Mouse (Mus musculus) mesoderm, embryonic 11.5 days (tissue): Measurements from ENCODE around the gene Sptbn1.
A peak's percentile ranks its signal among the peaks of the same experiment; 100 is the strongest.

Experiments
- DNase-seq: peaks from one replicate; pipeline ENCODE4 v3.0.0-alpha.2; 2012; ENCODE audit warnings: low read depth, low spot score

Sptbn1 gene

GRCm38 (mm10) chr11:30211663-30212416, 56.1 kb downstream of the Sptbn1 start:
- no peak for DNase-seq

DNA sequence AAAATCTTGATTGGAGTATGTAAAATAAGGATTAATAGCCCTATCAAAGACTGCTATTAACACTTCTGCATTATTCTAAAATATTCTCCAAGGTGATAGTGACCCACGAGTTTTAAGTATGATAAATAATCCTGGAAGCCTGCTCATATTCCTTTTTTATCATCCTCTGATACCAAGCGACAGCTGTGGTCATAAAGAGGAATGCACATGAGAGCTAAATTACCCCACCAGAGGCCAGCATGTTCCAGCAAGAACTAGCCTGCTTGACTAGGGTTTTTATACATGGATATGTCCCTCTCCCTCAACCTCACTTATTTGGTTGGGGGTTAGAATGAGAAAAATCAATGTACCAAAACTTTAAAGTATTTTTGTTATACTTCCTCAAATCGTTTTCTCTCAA, 56.8 kb downstream of the Sptbn1 start:
- no peak for DNase-seq

DNA sequence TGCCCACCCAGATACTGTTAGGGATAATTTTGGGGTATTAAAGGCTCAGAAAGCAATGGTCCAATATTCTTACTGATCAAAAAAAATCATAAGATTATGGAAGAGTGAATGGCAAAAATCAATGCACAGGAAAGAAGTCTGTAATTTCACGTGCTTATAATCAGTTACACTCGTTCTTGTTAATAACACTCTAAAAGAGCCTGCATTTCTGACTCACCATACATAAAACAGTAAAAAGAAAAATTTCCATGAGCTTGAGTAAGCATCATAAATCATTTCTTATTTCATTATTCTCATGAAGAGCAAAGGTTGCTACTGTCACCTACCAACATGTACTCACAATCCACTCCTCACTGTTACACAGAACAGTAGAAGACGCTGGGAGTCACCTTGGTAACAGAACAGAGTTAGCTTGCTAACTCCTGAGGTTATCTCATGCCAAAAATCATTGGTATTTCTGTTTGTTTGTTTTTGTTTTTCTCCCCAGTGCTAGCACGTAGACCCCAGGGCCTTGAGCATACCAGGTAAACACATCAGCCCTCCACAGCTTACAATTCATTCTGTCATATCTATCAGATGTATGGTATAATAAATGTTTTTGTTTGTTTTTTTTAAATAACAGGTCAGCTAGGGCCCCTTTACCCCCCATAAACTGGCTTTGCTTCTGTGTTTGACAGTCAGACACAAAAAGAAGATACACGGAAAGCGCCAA, 57.7 kb downstream of the Sptbn1 start:
- no peak for DNase-seq

GRCm38 (mm10) chr11:30209495-30209894, 58.5 kb downstream of the Sptbn1 start:
- DNase-seq: no peak

DNA sequence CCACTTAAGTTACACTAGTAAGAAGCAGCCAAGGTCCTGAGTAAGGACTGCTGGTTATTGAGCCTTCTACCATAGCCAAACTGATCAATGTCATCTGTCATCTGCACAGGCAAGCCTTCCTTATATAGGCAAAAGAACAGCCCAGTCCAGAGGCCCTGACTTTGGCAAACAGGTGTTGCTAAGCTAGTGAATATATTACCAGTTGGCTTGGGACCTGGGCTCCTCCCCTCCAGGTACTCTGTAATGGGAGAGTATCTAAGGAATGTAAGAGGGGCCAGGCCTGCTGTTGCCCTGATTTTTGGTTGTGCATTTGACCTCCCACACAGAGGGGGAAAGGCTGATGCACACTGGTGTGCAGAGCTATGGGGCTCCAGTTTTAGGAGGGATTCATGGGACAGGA, 63.6 kb downstream of the Sptbn1 start:
- no peak for DNase-seq

DNA sequence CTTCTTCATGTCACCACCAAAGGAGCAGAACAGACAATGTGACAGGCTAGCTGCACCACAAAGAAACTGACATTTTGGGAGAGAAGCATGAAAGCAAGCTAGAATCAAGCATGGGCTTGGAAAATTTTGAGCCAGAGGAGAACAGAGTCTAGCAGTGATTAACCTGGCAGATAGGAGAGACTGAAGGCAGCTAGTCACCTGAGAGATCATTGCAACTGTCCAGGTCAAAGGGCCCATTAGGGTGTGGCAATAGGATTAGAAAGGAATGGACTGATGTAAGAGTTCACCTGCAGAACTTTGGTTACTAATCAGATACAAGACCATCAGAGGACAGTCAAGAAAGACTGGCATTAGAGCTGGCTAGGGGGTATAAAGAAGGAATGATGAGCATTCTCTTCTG, 67.6 kb downstream of the Sptbn1 start:
- no peak for DNase-seq

- peak; percentile 88 for DNase-seq
Measured at GRCm38 (mm10) chr11:30198091-30198675, 69.8 kb downstream of the Sptbn1 start.

DNA sequence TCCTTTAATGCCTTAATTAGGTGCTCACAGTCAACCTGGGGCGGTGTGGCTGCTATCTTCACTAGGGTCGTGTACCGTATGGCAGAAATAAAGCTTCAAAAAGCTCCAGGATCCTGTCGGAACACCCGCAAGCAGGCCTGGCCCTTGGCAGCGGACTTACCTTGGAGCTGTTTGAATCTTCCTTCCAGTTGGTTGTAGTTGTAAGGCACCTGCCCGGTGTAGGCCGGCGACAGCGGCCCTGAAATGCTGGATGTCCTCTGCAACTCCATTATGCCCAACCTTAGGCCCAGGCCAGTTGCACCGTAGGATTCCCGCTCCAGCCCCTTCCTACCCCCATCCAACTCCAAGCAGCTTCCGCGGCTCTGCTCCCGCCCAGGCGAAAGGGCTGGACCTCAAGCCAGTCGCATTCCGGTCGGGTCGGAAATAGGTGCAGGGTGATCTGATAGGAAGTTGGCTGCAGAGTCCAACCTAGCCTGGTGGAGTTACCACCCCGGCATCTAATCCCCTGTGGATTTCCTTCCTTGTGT, 70.3 kb downstream of the Sptbn1 start:
- DNase-seq: peak; percentile 61

DNA sequence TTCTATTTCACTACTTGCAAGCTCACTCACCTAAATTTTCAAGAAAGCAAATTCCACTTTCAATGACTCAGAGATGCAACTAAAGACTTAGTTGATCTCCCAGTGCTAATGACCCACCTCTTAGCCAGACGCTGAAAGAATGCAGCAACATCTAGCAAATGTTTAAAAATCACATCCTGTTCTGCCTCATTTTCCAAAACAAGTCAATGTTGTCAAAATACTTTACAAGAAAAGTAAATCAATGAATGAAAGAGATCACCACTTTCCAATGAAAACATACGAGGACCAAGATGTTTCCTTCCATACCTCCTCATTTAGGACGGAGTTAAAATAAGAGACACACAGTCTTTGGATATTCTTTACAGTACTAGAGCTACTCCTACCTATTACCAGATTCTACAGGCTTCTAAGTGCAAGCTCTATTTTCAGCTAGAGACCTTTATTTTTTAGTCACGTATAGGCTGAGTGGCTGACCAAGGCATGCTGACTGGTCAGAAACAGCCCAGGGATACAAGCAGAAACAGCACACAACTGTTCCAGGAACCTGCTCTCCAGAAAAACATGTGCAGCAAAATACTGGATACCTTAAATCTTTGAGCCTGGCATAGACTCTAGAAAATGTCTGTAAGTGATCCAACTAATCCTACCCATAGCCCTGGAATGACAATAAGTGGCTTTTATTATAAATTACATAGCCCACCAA, 71.5 kb downstream of the Sptbn1 start:
- DNase-seq: no peak

GRCm38 (mm10) chr11:30195756-30196155, 72.2 kb downstream of the Sptbn1 start:
- DNase-seq: no peak

GRCm38 (mm10) chr11:30194800-30195199, 73.2 kb downstream of the Sptbn1 start:
- DNase-seq: no peak

- no peak for DNase-seq
Measured at GRCm38 (mm10) chr11:30190959-30191358, 77.0 kb downstream of the Sptbn1 start.

GRCm38 (mm10) chr11:30190119-30190518, 77.9 kb downstream of the Sptbn1 start:
- DNase-seq: no peak

GRCm38 (mm10) chr11:30186902-30187470, 81.0 kb downstream of the Sptbn1 start:
- DNase-seq: no peak

DNA sequence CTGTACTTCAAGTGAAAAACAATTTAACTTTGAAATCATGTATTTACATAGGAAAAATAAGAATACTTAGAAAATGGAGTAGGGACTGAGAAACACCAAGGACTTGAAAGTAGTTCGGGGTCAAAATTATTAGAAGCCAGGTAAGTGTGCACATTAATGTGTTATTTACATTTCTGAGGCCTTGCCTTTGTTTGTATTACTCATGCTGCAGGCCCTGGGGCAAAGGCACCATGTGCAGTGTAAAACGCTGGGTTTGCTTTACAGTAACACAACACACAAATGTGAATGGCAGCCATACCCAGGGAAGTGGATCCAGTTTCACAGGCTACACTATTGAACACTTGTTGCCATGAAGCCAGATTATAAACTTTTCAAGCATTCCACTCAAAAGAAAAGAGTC, 83.4 kb downstream of the Sptbn1 start:
- DNase-seq: no peak

DNA sequence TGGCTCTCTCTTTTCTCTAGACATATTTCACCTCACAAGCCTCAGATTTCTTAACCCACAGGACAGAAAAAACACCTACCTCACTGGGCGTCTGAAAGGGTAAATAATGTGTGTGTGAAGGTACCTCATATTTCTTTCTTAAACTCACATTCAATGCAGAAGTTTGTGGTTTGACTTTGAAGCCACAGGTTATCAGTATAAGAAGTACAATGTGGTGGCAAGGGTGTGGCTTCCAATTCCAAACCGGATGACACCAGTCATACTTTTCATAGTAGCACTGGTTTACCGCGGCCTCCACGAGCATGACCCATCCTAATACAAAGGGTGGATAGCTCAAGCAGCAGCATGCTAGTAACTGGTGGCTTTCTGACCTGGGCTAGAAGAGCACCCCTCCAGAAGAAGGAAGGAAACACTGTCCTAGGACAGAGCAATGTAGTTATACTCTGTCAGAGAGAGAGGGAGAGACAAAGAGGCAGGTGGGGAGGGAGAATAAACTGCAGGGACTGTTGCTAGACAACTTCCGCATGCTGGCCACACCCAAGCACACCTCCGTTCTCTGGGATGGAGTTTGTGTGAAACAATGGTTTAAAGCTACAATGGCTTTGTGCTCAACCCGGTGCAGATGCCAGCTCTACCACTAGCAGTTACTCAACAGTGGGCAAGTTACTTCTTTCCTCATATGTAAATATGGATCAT, 85.1 kb downstream of the Sptbn1 start:
- no peak for DNase-seq

- no peak for DNase-seq
Measured at GRCm38 (mm10) chr11:30178193-30178592, 89.8 kb downstream of the Sptbn1 start.

DNA sequence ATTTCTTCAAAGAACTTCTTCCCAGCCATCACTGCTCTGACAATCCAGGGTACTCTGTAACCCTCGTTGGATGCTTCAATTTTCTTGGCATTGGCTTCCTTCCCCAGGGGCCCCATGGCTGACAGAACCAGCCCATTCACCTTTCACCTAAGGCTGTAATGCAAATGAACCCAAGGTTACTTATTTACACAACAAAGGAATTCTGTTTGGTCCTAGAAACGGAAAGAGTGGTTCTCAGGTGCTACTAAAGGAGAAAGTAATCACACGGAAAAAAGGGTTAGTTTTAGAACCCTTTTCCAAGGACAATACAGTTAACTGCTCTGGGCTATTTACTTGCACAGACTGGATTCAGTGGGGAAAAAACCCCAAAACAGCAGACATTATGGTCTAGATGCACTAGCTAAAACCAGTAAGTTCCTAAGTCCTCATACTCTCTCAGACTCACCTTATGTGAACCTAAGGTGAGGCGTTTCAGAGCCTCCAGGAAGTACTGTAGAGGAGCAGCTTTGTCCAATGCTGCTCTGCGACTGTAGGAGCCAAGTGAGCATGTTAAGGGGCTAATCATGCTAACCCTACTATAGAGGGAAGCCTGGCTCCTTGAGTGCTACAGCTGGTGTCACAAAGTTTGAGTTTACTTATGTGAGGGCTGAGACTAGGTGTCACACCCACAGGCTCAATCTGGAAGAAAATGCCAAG, 90.7 kb downstream of the Sptbn1 start:
- no peak for DNase-seq

DNA sequence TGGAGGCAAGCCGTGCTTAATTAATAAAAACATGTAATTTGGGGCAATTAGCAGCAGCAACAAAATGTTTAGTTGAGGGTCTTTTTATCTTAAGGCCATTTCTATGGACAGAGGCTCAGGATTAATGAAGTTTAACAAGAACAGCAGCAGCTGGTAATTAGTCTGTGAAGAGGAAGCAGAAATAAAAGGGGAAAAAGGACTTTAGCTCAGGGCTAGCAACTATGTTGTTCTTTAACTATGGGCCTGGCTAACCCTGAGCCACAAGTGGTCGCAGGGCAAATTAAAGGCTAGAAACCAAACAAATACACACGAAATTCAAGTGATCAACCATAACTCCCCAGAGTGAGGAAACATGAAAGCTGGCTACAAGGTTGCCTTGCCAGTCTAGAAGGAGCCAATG, 91.9 kb downstream of the Sptbn1 start:
- no peak for DNase-seq

- DNase-seq: no peak
Measured at GRCm38 (mm10) chr11:30175623-30176022, 92.4 kb downstream of the Sptbn1 start.
